Mouse (Mus musculus): Measurements from ENCODE around the gene Ahnak.

GRCm38 (mm10) chr19:9019298-9019697 lies 30.2 kb downstream of the Ahnak start:
- TF ChIP-seq USF1 (IDR thresholded peaks at IDR 0.05; ENCODE audit: low read depth, low read length) = no peak
- no peak for TF ChIP-seq EP300 (IDR thresholded peaks at IDR 0.05; ENCODE audit: low read depth in 1 of 2, low read length in 2 of 2)
- TF ChIP-seq USF2 (IDR thresholded peaks at IDR 0.05; ENCODE audit: borderline replicate concordance in 1 of 2, insufficient read depth in 1 of 2, low read depth in 1 of 2, low read length in 2 of 2) = no peak
- no peak for TF ChIP-seq CTCF (IDR thresholded peaks at IDR 0.05 in 2 of 3, conservative IDR thresholded peaks at IDR 0.05 in 1 of 3; ENCODE audit: control insufficient read depth in 1 of 3, insufficient read depth in 1 of 3, low read depth in 2 of 3, low read length in 3 of 3, poor library complexity in 1 of 3, severe bottlenecking in 1 of 3)
- TF ChIP-seq SIN3A (IDR thresholded peaks at IDR 0.05; ENCODE audit: low read length) = no peak
- no peak for TF ChIP-seq POLR2A (IDR thresholded peaks at IDR 0.05; ENCODE audit: control insufficient read depth in 1 of 2, insufficient read depth in 1 of 2, low read depth in 1 of 2, low read length in 2 of 2, poor library complexity in 1 of 2)
- TF ChIP-seq HCFC1 (IDR thresholded peaks at IDR 0.05; ENCODE audit: low read depth, low read length) = no peak
- no peak for TF ChIP-seq MEF2A (IDR thresholded peaks at IDR 0.05; ENCODE audit: extremely low read depth, insufficient replicate concordance, low read depth, low read length, poor library complexity, severe bottlenecking)
- TF ChIP-seq TAL1 (IDR thresholded peaks at IDR 0.05; ENCODE audit: low read length) = no peak
- no peak for TF ChIP-seq GATA1 (IDR thresholded peaks at IDR 0.05; ENCODE audit: low read depth, low read length)
- TF ChIP-seq KAT2A (conservative IDR thresholded peaks at IDR 0.05; ENCODE audit: low read depth, low read length) = no peak

Measured in MEL (cell line).